Mouse (Mus musculus): ENCODE data around the gene Slc23a4. TPM values are rescaled to one million over a fixed set of nuclear protein-coding genes. Genes with fewer than 3 reads are reported as not detected.
A peak's percentile ranks its signal among the peaks of the same experiment; 100 is the strongest.

Slc23a4 gene
- 0.21 and 0.27 TPM in 2 replicates for polyA plus RNA-seq (2015; fragmentation: Nextera tagmentation; extraction: Ambion mirVana)

- no peak for TF ChIP-seq CTCF (IDR thresholded peaks at IDR 0.05; ENCODE audit: low read depth)
- ATAC-seq (replicated peaks; ENCODE audit: low FRiP score, low read depth) (no peak), DNase-seq (ENCODE audit: low spot score) (peak; percentile 9)
- H3K4me3 ChIP-seq (replicated peaks; ENCODE audit: low read depth, low read length): no peak within 1 kb of the TSS
- no peaks in the 10 kb centered on the region for H3K36me3 ChIP-seq (ENCODE audit: insufficient read depth, low read length)
- no peak within 1 kb of the TSS for H3K27ac ChIP-seq
- peaks cover 3% of the 10 kb centered on the region; the same call in 1 of the 2 replicates for H3K4me1 ChIP-seq (replicated peaks; ENCODE audit: insufficient read depth, low read length)
- H3K9ac ChIP-seq (ENCODE audit: low read depth, low read length): no peak within 1 kb of the TSS
- WGBS: 13% methylated on average over 20 of the region's 20 CpGs
- no peaks in the 10 kb centered on the region for H3K27me3 ChIP-seq (ENCODE audit: insufficient read depth, low read length)
- no peaks in the 10 kb centered on the region for H3K9me3 ChIP-seq (replicated peaks; ENCODE audit: low read length)
- peak within 1 kb of the TSS; percentile 21 for H3K4me2 ChIP-seq (ENCODE audit: low read length)
Observed at GRCm38 (mm10) chr6:34988081-34988761, at the start of gene Slc23a4. TSS of gene Slc23a4 (minus strand) at chr6:34988404.

GRCm38 (mm10) chr6:35033341-35033740 lies 45.1 kb upstream of the Slc23a4 start:
- no peaks in the 10 kb centered on the region for H3K36me3 ChIP-seq (ENCODE audit: insufficient read depth, low read length)
- WGBS: 89% methylated on average over 11 of the region's 11 CpGs
- DNase-seq (ENCODE audit: low spot score): no peak
- no peaks in the 10 kb centered on the region for H3K27me3 ChIP-seq (ENCODE audit: insufficient read depth, low read length)
- no peaks in the 10 kb centered on the region for H3K4me1 ChIP-seq (replicated peaks; ENCODE audit: insufficient read depth, low read length)
- no peak overlapping the region for H3K4me3 ChIP-seq (replicated peaks; ENCODE audit: low read depth, low read length)
- no peak for ATAC-seq (replicated peaks; ENCODE audit: low FRiP score, low read depth)
- no peak for TF ChIP-seq CTCF (IDR thresholded peaks at IDR 0.05; ENCODE audit: low read depth)
- H3K27ac ChIP-seq: no peak overlapping the region
- no peak overlapping the region for H3K9ac ChIP-seq (ENCODE audit: low read depth, low read length)
- no peaks in the 10 kb centered on the region for H3K9me3 ChIP-seq (replicated peaks; ENCODE audit: low read length)
- no peak overlapping the region for H3K4me2 ChIP-seq (ENCODE audit: low read length)

- ATAC-seq (replicated peaks; ENCODE audit: low FRiP score, low read depth): no peak
- no peak for DNase-seq (ENCODE audit: low spot score)
- no peak overlapping the region for H3K4me3 ChIP-seq (replicated peaks; ENCODE audit: low read depth, low read length)
- H3K36me3 ChIP-seq (ENCODE audit: insufficient read depth, low read length): no peaks in the 10 kb centered on the region
- H3K27ac ChIP-seq: no peak overlapping the region
- WGBS: 80% methylated on average over 2 of the region's 2 CpGs
- no peaks in the 10 kb centered on the region for H3K9me3 ChIP-seq (replicated peaks; ENCODE audit: low read length)
- no peak overlapping the region for H3K9ac ChIP-seq (ENCODE audit: low read depth, low read length)
- H3K4me1 ChIP-seq (replicated peaks; ENCODE audit: insufficient read depth, low read length): no peaks in the 10 kb centered on the region
- no peak overlapping the region for H3K4me2 ChIP-seq (ENCODE audit: low read length)
- H3K27me3 ChIP-seq (ENCODE audit: insufficient read depth, low read length): no peaks in the 10 kb centered on the region
- TF ChIP-seq CTCF (IDR thresholded peaks at IDR 0.05; ENCODE audit: low read depth): no peak
Observed at GRCm38 (mm10) chr6:35032704-35033103, 44.5 kb upstream of the Slc23a4 start.

- DNase-seq (ENCODE audit: low spot score) (no peak), ATAC-seq (replicated peaks; ENCODE audit: low FRiP score, low read depth) (no peak)
- H3K4me3 ChIP-seq (replicated peaks; ENCODE audit: low read depth, low read length): no peak overlapping the region
- H3K9me3 ChIP-seq (replicated peaks; ENCODE audit: low read length): no peaks in the 10 kb centered on the region
- no peaks in the 10 kb centered on the region for H3K27me3 ChIP-seq (ENCODE audit: insufficient read depth, low read length)
- H3K4me2 ChIP-seq (ENCODE audit: low read length): no peak overlapping the region
- H3K9ac ChIP-seq (ENCODE audit: low read depth, low read length): no peak overlapping the region
- H3K4me1 ChIP-seq (replicated peaks; ENCODE audit: insufficient read depth, low read length): no peaks in the 10 kb centered on the region
- WGBS: 97% methylated on average over 4 of the region's 4 CpGs
- no peak for TF ChIP-seq CTCF (IDR thresholded peaks at IDR 0.05; ENCODE audit: low read depth)
- H3K36me3 ChIP-seq (ENCODE audit: insufficient read depth, low read length): no peaks in the 10 kb centered on the region
- no peak overlapping the region for H3K27ac ChIP-seq
Observed at GRCm38 (mm10) chr6:35030811-35031210, 42.6 kb upstream of the Slc23a4 start.

GRCm38 (mm10) chr6:35030226-35030625 lies 42.0 kb upstream of the Slc23a4 start:
- Histone ChIP-seq H3K9ac (ENCODE audit: low read depth, low read length) (no peak overlapping the region), H3K27ac (no peak overlapping the region), H3K4me3 (replicated peaks; ENCODE audit: low read depth, low read length) (no peak overlapping the region), H3K4me1 (replicated peaks; ENCODE audit: insufficient read depth, low read length) (no peaks in the 10 kb centered on the region), H3K36me3 (ENCODE audit: insufficient read depth, low read length) (no peaks in the 10 kb centered on the region), H3K9me3 (replicated peaks; ENCODE audit: low read length) (no peaks in the 10 kb centered on the region), H3K4me2 (ENCODE audit: low read length) (no peak overlapping the region), H3K27me3 (ENCODE audit: insufficient read depth, low read length) (no peaks in the 10 kb centered on the region)
- no peak for ATAC-seq (replicated peaks; ENCODE audit: low FRiP score, low read depth)
- TF ChIP-seq CTCF (IDR thresholded peaks at IDR 0.05; ENCODE audit: low read depth): no peak
- DNase-seq (ENCODE audit: low spot score): no peak
- WGBS: 87% methylated on average over 6 of the region's 6 CpGs

- Histone ChIP-seq H3K27me3 (ENCODE audit: insufficient read depth, low read length) (no peaks in the 10 kb centered on the region), H3K4me1 (replicated peaks; ENCODE audit: insufficient read depth, low read length) (no peaks in the 10 kb centered on the region), H3K9me3 (replicated peaks; ENCODE audit: low read length) (no peaks in the 10 kb centered on the region), H3K9ac (ENCODE audit: low read depth, low read length) (no peak overlapping the region), H3K36me3 (ENCODE audit: insufficient read depth, low read length) (0 out of 2 replicates have a peak, but pooled peaks cover 2% of the 10 kb centered on the region), H3K4me3 (replicated peaks; ENCODE audit: low read depth, low read length) (no peak overlapping the region), H3K4me2 (ENCODE audit: low read length) (no peak overlapping the region), H3K27ac (no peak overlapping the region)
- ATAC-seq (replicated peaks; ENCODE audit: low FRiP score, low read depth): no peak
- no peak for TF ChIP-seq CTCF (IDR thresholded peaks at IDR 0.05; ENCODE audit: low read depth)
- 95% methylated on average over 2 of the region's 2 CpGs for WGBS
- no peak for DNase-seq (ENCODE audit: low spot score)
Observed at GRCm38 (mm10) chr6:35028023-35028422, 39.8 kb upstream of the Slc23a4 start.
